Mouse (Mus musculus): ENCODE measurements at regions not wholly inside any gene's neighbourhood (a gene's known extent, or its start where the extent isn't known, plus 50 kb on each side); places are given as distances from the start of the nearest gene placed in this dataset.
"Not testable (repeated sequence)": the region's sequence is repeated elsewhere in the genome, so short reads cannot be mapped to it uniquely, and the experiment has no call there.

- no peaks in the 10 kb centered on the region for H3K36me3 ChIP-seq (ENCODE audit: insufficient read depth, low read length)
- TF ChIP-seq NANOG (IDR thresholded peaks at IDR 0.05; ENCODE audit: borderline replicate concordance, low read length) (no peak), POU5F1 (IDR thresholded peaks at IDR 0.05; ENCODE audit: borderline replicate concordance, low read length) (no peak), CTCF (conservative IDR thresholded peaks at IDR 0.05; ENCODE audit: low read length) (no peak)
These were observed 820.2 kb downstream of the Robo2 start for GRCm38 (mm10) chr16:73591421-73591820.

GRCm38 (mm10) chr16:73561216-73561615 lies 850.4 kb downstream of the Robo2 start:
- TF ChIP-seq NANOG (IDR thresholded peaks at IDR 0.05; ENCODE audit: borderline replicate concordance, low read length) (no peak), CTCF (conservative IDR thresholded peaks at IDR 0.05; ENCODE audit: low read length) (no peak), POU5F1 (IDR thresholded peaks at IDR 0.05; ENCODE audit: borderline replicate concordance, low read length) (no peak)
- Histone ChIP-seq H3K27me3 (ENCODE audit: insufficient read depth, low read length) (no peaks in the 10 kb centered on the region), H3K4me3 (replicated peaks; ENCODE audit: low read length) (no peak overlapping the region), H3K9me3 (ENCODE audit: low read length) (peaks cover under 1% of the 10 kb centered on the region; the same call in 1 of the 2 replicates), H3K4me1 (replicated peaks; ENCODE audit: low read depth, low read length) (no peaks in the 10 kb centered on the region), H3K36me3 (ENCODE audit: insufficient read depth, low read length) (no peaks in the 10 kb centered on the region)

More at GRCm38 (mm10) chr16:73591421-73591820, 820.2 kb downstream of the Robo2 start:
- H3K4me3 ChIP-seq (replicated peaks; ENCODE audit: low read length), result no peak overlapping the region
- no peaks in the 10 kb centered on the region for H3K27me3 ChIP-seq (ENCODE audit: insufficient read depth, low read length)
- H3K9me3 ChIP-seq (ENCODE audit: low read length), result no peaks in the 10 kb centered on the region
- H3K4me1 ChIP-seq (replicated peaks; ENCODE audit: low read depth, low read length), result no peaks in the 10 kb centered on the region

GRCm38 (mm10) chr16:73556940-73557339 lies 854.7 kb downstream of the Robo2 start:
- Histone ChIP-seq H3K9me3 (ENCODE audit: low read length) (no peaks in the 10 kb centered on the region), H3K4me3 (replicated peaks; ENCODE audit: low read length) (no peak overlapping the region), H3K27me3 (ENCODE audit: insufficient read depth, low read length) (no peaks in the 10 kb centered on the region), H3K36me3 (ENCODE audit: insufficient read depth, low read length) (no peaks in the 10 kb centered on the region), H3K4me1 (replicated peaks; ENCODE audit: low read depth, low read length) (no peaks in the 10 kb centered on the region)
- no peak for TF ChIP-seq NANOG (IDR thresholded peaks at IDR 0.05; ENCODE audit: borderline replicate concordance, low read length)
- no peak for TF ChIP-seq CTCF (conservative IDR thresholded peaks at IDR 0.05; ENCODE audit: low read length)
- TF ChIP-seq POU5F1 (IDR thresholded peaks at IDR 0.05; ENCODE audit: borderline replicate concordance, low read length), result no peak

- H3K36me3 ChIP-seq (ENCODE audit: insufficient read depth, low read length), result no peaks in the 10 kb centered on the region
- TF ChIP-seq NANOG (IDR thresholded peaks at IDR 0.05; ENCODE audit: borderline replicate concordance, low read length), result no peak
- no peaks in the 10 kb centered on the region for H3K27me3 ChIP-seq (ENCODE audit: insufficient read depth, low read length)
- no peaks in the 10 kb centered on the region for H3K9me3 ChIP-seq (ENCODE audit: low read length)
- H3K4me1 ChIP-seq (replicated peaks; ENCODE audit: low read depth, low read length), result no peaks in the 10 kb centered on the region
- no peak overlapping the region for H3K4me3 ChIP-seq (replicated peaks; ENCODE audit: low read length)
These were observed 868.0 kb downstream of the Robo2 start for GRCm38 (mm10) chr16:73543651-73544050.

GRCm38 (mm10) chr16:73538040-73538439 lies 873.6 kb downstream of the Robo2 start:
- Histone ChIP-seq H3K36me3 (ENCODE audit: insufficient read depth, low read length) (no peaks in the 10 kb centered on the region), H3K27me3 (ENCODE audit: insufficient read depth, low read length) (no peaks in the 10 kb centered on the region), H3K9me3 (ENCODE audit: low read length) (no peaks in the 10 kb centered on the region), H3K4me3 (replicated peaks; ENCODE audit: low read length) (no peak overlapping the region), H3K4me1 (replicated peaks; ENCODE audit: low read depth, low read length) (no peaks in the 10 kb centered on the region)
- TF ChIP-seq CTCF (conservative IDR thresholded peaks at IDR 0.05; ENCODE audit: low read length) (no peak), NANOG (IDR thresholded peaks at IDR 0.05; ENCODE audit: borderline replicate concordance, low read length) (no peak), POU5F1 (IDR thresholded peaks at IDR 0.05; ENCODE audit: borderline replicate concordance, low read length) (no peak)

GRCm38 (mm10) chr16:73537541-73537940 lies 874.1 kb downstream of the Robo2 start:
- TF ChIP-seq POU5F1 (IDR thresholded peaks at IDR 0.05; ENCODE audit: borderline replicate concordance, low read length) (no peak), CTCF (conservative IDR thresholded peaks at IDR 0.05; ENCODE audit: low read length) (no peak), NANOG (IDR thresholded peaks at IDR 0.05; ENCODE audit: borderline replicate concordance, low read length) (no peak)
- Histone ChIP-seq H3K27me3 (ENCODE audit: insufficient read depth, low read length) (no peaks in the 10 kb centered on the region), H3K4me3 (replicated peaks; ENCODE audit: low read length) (no peak overlapping the region), H3K36me3 (ENCODE audit: insufficient read depth, low read length) (no peaks in the 10 kb centered on the region), H3K4me1 (replicated peaks; ENCODE audit: low read depth, low read length) (no peaks in the 10 kb centered on the region), H3K9me3 (ENCODE audit: low read length) (no peaks in the 10 kb centered on the region)

- H3K27me3 ChIP-seq (ENCODE audit: insufficient read depth, low read length), result no peaks in the 10 kb centered on the region
- H3K36me3 ChIP-seq (ENCODE audit: insufficient read depth, low read length), result no peaks in the 10 kb centered on the region
- H3K9me3 ChIP-seq (ENCODE audit: low read length), result no peaks in the 10 kb centered on the region
- H3K4me1 ChIP-seq (replicated peaks; ENCODE audit: low read depth, low read length), result no peaks in the 10 kb centered on the region
- H3K4me3 ChIP-seq (replicated peaks; ENCODE audit: low read length), result no peak overlapping the region
- TF ChIP-seq CTCF (conservative IDR thresholded peaks at IDR 0.05; ENCODE audit: low read length) (no peak), NANOG (IDR thresholded peaks at IDR 0.05; ENCODE audit: borderline replicate concordance, low read length) (peak; percentile 6; the same call in 1 of the 2 replicates), POU5F1 (IDR thresholded peaks at IDR 0.05; ENCODE audit: borderline replicate concordance, low read length) (no peak)
These were observed 881.4 kb downstream of the Robo2 start for GRCm38 (mm10) chr16:73530191-73530590.

- not testable (repeated sequence) for H3K4me1 ChIP-seq (replicated peaks; ENCODE audit: low read depth, low read length); H3K9me3 ChIP-seq (ENCODE audit: low read length); H3K36me3 ChIP-seq (ENCODE audit: insufficient read depth, low read length); H3K4me3 ChIP-seq (replicated peaks; ENCODE audit: low read length); H3K27me3 ChIP-seq (ENCODE audit: insufficient read depth, low read length)
These were observed 888.7 kb downstream of the Robo2 start for GRCm38 (mm10) chr16:73522931-73523330.

- Histone ChIP-seq H3K9me3 (ENCODE audit: low read length) (no peaks in the 10 kb centered on the region), H3K4me3 (replicated peaks; ENCODE audit: low read length) (no peak overlapping the region), H3K36me3 (ENCODE audit: insufficient read depth, low read length) (no peaks in the 10 kb centered on the region), H3K4me1 (replicated peaks; ENCODE audit: low read depth, low read length) (no peaks in the 10 kb centered on the region), H3K27me3 (ENCODE audit: insufficient read depth, low read length) (peaks cover 7% of the 10 kb centered on the region; the same call in 1 of the 2 replicates)
- TF ChIP-seq NANOG (IDR thresholded peaks at IDR 0.05; ENCODE audit: borderline replicate concordance, low read length) (peak; percentile 56; the same call in 1 of the 2 replicates), POU5F1 (IDR thresholded peaks at IDR 0.05; ENCODE audit: borderline replicate concordance, low read length) (no peak), CTCF (conservative IDR thresholded peaks at IDR 0.05; ENCODE audit: low read length) (no peak)
These were observed 906.9 kb downstream of the Robo2 start for GRCm38 (mm10) chr16:73504759-73505158.

Measured in E14TG2a.4 (cell line).